Mouse (Mus musculus): Measurements from ENCODE around the gene Fars2. TPM values are rescaled to one million over a fixed set of nuclear protein-coding genes. Genes with fewer than 3 reads are reported as not detected.

The Fars2 gene
- total RNA-seq, 2 experiments from 2014 or later: 33.7 to 42.4 TPM

DNA sequence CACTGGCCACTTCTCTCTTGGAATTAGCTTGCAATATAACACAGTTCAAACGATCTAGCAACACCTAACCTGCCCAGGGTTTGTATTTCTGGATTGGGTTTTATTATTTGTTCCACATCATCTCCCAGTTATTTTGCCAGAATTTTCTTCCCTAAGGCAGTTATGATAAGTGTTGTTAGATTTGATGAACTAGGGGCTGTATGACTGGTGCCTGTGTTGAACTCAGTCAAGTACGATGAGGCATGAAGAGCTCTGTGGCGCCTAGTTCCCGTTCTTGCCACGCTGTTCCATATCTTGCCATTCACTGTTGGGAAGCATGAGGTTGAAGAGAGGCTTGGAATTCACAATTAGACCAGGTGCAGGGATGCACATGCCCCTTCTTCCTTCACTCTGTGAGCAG is 177.3 kb downstream of the Fars2 start:
- DNase-seq (ENCODE audit: low spot score in 2 of 2): no peak
- H3K27ac ChIP-seq: peak overlapping the region; percentile 73

DNA sequence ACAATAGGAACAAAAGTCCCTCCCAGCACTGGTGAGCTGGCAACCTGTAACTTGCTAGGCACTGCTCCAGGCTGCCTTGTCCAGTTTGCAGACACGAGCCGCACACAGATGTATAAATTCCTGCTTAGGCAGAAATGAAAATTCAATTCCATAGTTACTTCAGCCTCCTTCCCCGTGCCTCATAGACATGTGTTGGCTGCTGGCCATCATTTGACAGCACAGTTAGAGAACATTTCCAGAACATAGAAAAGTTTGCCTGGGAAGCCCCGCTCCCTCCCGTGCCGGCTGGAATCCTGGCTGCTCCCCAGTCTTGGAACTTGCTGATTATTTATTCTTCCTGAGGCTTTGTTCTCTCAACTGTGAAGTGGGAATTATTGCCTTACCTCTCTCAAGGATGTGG is 178.6 kb downstream of the Fars2 start:
- Histone ChIP-seq H3K4me3 (no peak overlapping the region; the same call in 1 of the 2 replicates), H3K27ac (peak overlapping the region; percentile 69)

More for the DNA sequence above, 177.3 kb downstream of the Fars2 start:
- TF ChIP-seq CTCF (conservative IDR thresholded peaks at IDR 0.05): no peak
- no peak overlapping the region for H3K4me3 ChIP-seq

GRCm38 (mm10) chr13:36296574-36296973 is 179.4 kb downstream of the Fars2 start:
- no peak for DNase-seq (ENCODE audit: low spot score in 2 of 2)
- no peak overlapping the region for H3K4me3 ChIP-seq
- peak overlapping the region; percentile 69 for H3K27ac ChIP-seq
- no peak for TF ChIP-seq CTCF (conservative IDR thresholded peaks at IDR 0.05)

More for the DNA sequence above, 178.6 kb downstream of the Fars2 start:
- peak; percentile 47 to 59 for DNase-seq (ENCODE audit: low spot score in 2 of 2)
- no peak for TF ChIP-seq CTCF (conservative IDR thresholded peaks at IDR 0.05)

DNA sequence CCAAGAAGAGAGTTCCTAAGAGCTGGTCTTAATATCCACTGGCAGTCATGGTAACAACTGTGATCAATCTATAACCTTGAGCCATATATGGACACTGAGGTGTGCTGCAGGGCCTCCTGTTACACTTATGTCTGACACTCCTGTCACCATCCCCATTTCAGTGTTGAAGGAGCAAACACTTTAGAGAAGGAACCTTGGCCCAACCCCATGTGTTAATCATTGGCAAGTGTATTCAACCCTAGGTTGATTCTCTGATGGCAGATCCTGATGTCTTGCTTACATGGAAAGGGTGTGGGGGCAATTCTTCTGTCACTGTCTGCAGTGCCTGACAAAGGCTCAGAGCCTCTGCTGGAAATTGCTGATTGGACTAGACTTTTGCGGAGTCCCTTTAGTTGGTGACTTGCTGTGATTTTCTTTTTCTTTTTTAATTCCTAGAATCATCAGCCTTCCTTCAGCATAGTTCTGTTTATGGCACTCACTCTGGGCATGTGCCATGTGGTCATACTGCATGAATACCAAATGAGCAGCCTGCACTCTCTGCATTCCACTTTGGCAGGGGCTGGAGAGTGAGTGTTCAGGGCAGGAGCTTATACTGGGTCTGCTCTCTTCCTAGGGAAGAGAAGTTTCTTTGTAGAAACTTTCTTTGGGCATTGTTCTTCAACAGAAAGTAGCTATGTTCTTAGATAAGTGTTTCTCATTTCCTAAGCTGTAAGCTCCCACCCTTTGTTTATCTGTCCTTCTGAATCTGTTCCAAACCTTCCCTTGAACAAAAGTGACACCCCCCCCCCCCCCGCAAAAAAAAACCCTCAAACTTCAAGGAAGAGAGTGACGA is 181.0 kb downstream of the Fars2 start:
- H3K4me3 ChIP-seq: no peak overlapping the region
- DNase-seq (ENCODE audit: low spot score in 2 of 2): no peak

GRCm38 (mm10) chr13:36298782-36299031 is 181.5 kb downstream of the Fars2 start:
- DNase-seq (ENCODE audit: low spot score in 2 of 2): no peak
- peak overlapping the region; percentile 39; the same call in 1 of the 2 replicates for H3K27ac ChIP-seq

More for the DNA sequence above, 181.0 kb downstream of the Fars2 start:
- no peak for TF ChIP-seq CTCF (conservative IDR thresholded peaks at IDR 0.05)
- peak overlapping the region; percentile 39; the same call in 1 of the 2 replicates for H3K27ac ChIP-seq

DNA sequence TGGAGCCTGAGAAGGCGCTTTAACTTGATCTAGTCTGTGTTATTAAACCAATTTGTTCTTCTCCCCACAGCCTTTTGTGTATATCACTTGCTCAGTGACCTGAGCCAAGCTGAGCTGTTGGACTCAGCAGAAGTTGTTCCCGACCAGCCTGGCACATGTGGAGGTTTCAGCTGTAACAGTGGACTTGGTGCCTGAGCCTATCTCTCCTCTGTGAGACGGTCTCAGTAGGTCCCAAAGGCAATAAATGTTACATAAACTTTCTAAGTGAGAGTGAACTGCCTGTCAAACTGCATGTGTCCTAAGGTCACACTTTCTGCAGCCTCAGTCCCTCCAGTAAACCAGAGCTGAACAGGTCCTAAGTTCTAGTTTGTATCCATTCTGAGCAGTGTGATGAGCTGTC is 185.6 kb downstream of the Fars2 start:
- Histone ChIP-seq H3K4me3 (no peak overlapping the region), H3K27ac (peak overlapping the region; percentile 33; the same call in 1 of the 2 replicates)
- no peak for DNase-seq (ENCODE audit: low spot score in 2 of 2)
- no peak for TF ChIP-seq CTCF (conservative IDR thresholded peaks at IDR 0.05)

More at GRCm38 (mm10) chr13:36298782-36299031, 181.5 kb downstream of the Fars2 start:
- no peak for TF ChIP-seq CTCF (conservative IDR thresholded peaks at IDR 0.05)
- H3K4me3 ChIP-seq: no peak overlapping the region

DNA sequence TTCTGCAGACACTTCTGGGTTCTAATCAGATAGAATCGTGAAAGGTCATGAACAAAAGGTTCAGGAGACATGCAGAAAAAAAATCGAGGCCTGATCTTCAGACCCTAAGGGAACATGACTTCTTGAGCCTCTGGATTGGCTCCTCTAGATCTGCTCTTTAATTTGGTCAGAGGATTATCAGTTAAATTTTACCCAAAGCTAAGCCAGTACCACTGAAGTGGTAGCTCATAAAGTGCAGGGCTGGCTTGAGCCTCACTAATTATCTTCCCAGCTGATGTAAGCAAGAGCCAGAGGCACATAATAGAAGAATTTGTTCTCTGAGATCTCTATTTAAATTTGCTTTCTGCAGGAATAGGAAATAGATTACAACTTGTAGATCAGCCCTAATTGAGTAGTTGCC is 188.1 kb downstream of the Fars2 start:
- H3K4me3 ChIP-seq: no peak overlapping the region
- H3K27ac ChIP-seq: peak overlapping the region; percentile 88
- DNase-seq (ENCODE audit: low spot score in 2 of 2): no peak
- TF ChIP-seq CTCF (conservative IDR thresholded peaks at IDR 0.05): no peak

- Histone ChIP-seq H3K4me3 (no peak overlapping the region), H3K27ac (peak overlapping the region; percentile 88)
- no peak for TF ChIP-seq CTCF (conservative IDR thresholded peaks at IDR 0.05)
- no peak for DNase-seq (ENCODE audit: low spot score in 2 of 2)
Measured at GRCm38 (mm10) chr13:36307386-36307785, 190.2 kb downstream of the Fars2 start.

DNA sequence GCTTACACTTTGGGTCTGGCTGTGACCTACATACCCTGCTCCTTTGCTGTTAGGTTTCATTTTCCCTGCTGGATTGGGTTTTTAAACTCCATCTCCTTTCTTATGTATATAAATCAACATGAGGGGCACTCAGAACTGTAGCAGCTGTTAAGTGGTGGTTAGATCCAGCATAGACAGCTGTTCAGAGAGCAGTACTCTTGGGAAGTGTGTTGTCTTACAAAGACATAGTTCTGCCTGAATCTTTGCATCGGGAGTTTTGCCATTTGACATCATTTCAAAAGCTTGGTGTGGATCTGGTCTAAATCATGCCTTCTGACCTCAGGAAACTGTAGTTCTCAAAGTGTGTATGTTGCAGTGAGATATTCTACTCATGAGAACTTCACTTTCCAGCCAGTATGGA is 191.9 kb downstream of the Fars2 start:
- DNase-seq (ENCODE audit: low spot score in 2 of 2): no peak
- H3K27ac ChIP-seq: peak overlapping the region; percentile 88
- no peak for TF ChIP-seq CTCF (conservative IDR thresholded peaks at IDR 0.05)
- H3K4me3 ChIP-seq: no peak overlapping the region

DNA sequence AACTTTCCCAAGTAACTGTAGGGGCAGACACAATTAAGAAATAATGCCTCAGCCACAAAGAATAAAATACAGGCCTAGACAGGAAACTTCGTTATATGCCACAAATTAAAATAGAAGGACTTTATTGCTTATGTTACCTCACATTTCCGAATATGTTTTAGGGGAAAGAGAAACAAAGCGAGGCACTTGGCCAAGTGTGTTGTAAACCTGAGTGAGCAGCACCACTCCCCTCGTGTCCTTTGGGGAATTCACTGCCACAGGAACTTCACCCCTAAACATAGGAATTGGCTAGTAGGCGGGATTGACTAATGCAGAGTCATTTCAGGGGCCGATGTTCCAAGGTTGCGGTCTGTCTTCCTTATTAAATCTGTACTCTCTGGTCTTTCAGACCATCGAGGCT is 197.0 kb downstream of the Fars2 start:
- DNase-seq (ENCODE audit: low spot score in 2 of 2): no peak
- peak overlapping the region; percentile 80; the same call in 1 of the 2 replicates for H3K27ac ChIP-seq
- no peak for TF ChIP-seq CTCF (conservative IDR thresholded peaks at IDR 0.05)
- no peak overlapping the region for H3K4me3 ChIP-seq

DNA sequence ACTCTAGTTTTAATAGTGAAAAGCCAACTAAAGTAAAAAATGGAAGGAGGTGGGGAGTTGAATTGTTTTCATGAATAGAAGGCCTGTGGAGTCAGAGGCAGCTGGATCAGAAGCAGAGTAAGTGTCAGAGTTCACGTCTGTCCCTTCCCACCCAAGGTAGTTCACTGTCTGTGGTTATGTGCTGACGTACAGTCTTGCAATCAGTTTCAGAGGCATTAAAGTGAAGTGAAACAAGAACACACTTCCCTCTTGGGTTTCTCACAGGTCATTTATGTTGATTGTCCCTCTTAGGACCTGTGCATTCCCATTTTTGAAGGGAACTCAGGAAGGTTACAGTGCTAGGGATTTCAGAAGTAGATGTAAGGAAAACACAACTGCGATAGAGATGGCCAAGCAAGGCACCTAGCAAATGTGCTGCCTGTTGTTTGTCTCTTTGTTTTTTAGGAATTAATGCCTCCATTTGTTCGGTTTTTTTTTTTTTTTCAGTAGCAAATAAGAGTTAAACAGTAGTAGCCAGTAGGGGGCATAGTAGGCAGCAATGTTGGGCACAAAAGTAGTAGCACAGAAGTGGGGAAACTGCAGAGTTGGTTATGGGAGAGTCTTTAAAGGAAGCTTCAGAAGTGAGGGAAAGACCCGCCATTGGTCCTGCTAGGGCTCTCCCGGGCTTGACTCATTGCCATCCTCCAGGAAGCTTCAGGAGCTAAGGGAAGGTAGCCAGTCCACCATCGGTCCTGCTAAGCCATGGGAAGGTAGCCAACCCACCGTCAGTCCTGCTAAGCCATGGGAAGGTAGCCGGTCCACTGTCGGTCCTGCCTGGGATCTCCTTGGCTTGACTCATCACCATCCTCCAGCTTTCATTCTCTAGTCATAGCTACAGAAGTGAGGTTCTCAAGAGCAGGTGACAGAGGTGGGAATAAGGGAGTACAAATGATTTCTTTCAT is 197.9 kb downstream of the Fars2 start:
- Histone ChIP-seq H3K4me3 (no peak overlapping the region), H3K27ac (peak overlapping the region; percentile 80)
- peak; percentile 69 for TF ChIP-seq CTCF (conservative IDR thresholded peaks at IDR 0.05)
- no peak for DNase-seq (ENCODE audit: low spot score in 2 of 2)

- DNase-seq (ENCODE audit: low spot score in 2 of 2): no peak
- H3K4me3 ChIP-seq: no peak overlapping the region
- no peak for TF ChIP-seq CTCF (conservative IDR thresholded peaks at IDR 0.05)
Measured at GRCm38 (mm10) chr13:36317824-36318223, 200.6 kb downstream of the Fars2 start.

GRCm38 (mm10) chr13:36324624-36325023 is 207.4 kb downstream of the Fars2 start:
- no peak for TF ChIP-seq CTCF (conservative IDR thresholded peaks at IDR 0.05)
- no peak for DNase-seq (ENCODE audit: low spot score in 2 of 2)
- Histone ChIP-seq H3K4me3 (no peak overlapping the region), H3K27ac (no peak overlapping the region)

More at GRCm38 (mm10) chr13:36317824-36318223, 200.6 kb downstream of the Fars2 start:
- H3K27ac ChIP-seq: no peak overlapping the region
